Mouse (Mus musculus): Measurements from ENCODE around the gene Dhrs3. TPM values are rescaled to one million over a fixed set of nuclear protein-coding genes. Genes with fewer than 3 reads are reported as not detected.
A peak's percentile ranks its signal among the peaks of the same experiment; 100 is the strongest.

Gene Dhrs3
- total and polyA plus RNA-seq, 2 experiments from 2014 or later: 29.8 to 31.0 TPM

DNA sequence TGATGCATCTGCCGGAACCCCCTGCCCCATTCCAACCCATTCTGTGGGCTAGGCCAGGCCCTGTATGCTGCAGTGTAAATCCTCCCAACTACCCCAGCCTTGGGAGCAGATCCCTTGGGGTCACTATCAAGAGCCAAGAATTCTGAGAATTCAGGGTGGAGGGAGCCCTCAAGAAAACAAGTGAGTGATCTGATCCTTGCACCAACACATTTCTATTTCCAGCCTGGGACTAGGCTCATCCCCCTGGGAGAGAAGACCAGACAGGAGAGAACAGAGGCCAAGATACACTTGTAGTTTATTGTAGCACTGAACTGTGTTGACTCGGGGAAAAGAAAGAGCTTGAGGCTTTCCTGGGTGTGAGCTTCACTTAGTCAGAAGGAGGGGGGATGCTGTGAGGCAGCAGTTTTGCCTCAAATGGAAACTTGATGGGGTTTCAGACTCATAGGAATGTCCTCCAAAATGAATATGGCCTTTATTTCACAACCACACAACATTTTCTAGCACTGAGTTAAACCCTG lies 17.0 kb upstream of the Dhrs3 start:
- Histone ChIP-seq H3K9ac (replicated peaks; ENCODE audit: low read length, poor library complexity, severe bottlenecking) (no peak overlapping the region), H3K4me1 (ENCODE audit: insufficient read depth, low read length) (no peaks in the 10 kb centered on the region), H3K27ac (ENCODE audit: low read depth, low read length) (no peak overlapping the region), H3K4me2 (ENCODE audit: low read depth, low read length, poor library complexity, severe bottlenecking) (no peak overlapping the region), H3K27me3 (ENCODE audit: insufficient read depth, low read length) (no peaks in the 10 kb centered on the region), H3K9me3 (ENCODE audit: low read length) (no peaks in the 10 kb centered on the region), H3K36me3 (ENCODE audit: insufficient read depth, low read length) (no peaks in the 10 kb centered on the region), H3K4me3 (ENCODE audit: low read depth, low read length) (no peak overlapping the region)
- no peak for DNase-seq (ENCODE audit: low spot score)
- TF ChIP-seq CTCF (IDR thresholded peaks at IDR 0.05): no peak
- no peak for ATAC-seq (ENCODE audit: low FRiP score)
- 81% methylated on average over 2 of the region's 2 CpGs for WGBS

DNA sequence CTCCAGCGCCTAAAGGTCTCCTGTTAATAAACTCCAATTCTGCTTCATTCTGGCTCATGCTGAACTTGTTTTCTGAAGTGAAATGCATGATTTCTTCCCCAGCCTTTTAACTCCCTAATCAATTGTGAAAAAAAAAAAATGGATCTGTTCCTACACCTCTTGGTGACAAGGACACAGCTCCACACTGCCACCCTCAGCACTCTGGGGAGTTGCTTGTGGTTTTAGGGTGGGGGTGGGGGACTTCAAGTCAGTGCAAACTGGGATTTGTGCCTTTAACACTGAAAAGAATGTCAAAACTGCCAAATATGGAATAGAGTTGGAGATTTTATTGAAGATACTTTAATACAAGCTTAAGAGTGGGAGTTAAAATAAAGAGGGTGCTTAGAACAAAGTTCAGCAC lies 13.1 kb upstream of the Dhrs3 start:
- Histone ChIP-seq H3K27me3 (ENCODE audit: insufficient read depth, low read length) (no peaks in the 10 kb centered on the region), H3K4me2 (ENCODE audit: low read depth, low read length, poor library complexity, severe bottlenecking) (no peak overlapping the region), H3K9ac (replicated peaks; ENCODE audit: low read length, poor library complexity, severe bottlenecking) (no peak overlapping the region), H3K4me3 (ENCODE audit: low read depth, low read length) (no peak overlapping the region), H3K36me3 (ENCODE audit: insufficient read depth, low read length) (no peaks in the 10 kb centered on the region), H3K9me3 (ENCODE audit: low read length) (no peaks in the 10 kb centered on the region), H3K27ac (ENCODE audit: low read depth, low read length) (no peak overlapping the region), H3K4me1 (ENCODE audit: insufficient read depth, low read length) (no peaks in the 10 kb centered on the region)
- 48% methylated on average over 1 of the region's 1 CpGs for WGBS
- DNase-seq (ENCODE audit: low spot score): no peak
- TF ChIP-seq CTCF (IDR thresholded peaks at IDR 0.05): peak; percentile 38
- ATAC-seq (ENCODE audit: low FRiP score): no peak; the same call in 1 of the 2 replicates

DNA sequence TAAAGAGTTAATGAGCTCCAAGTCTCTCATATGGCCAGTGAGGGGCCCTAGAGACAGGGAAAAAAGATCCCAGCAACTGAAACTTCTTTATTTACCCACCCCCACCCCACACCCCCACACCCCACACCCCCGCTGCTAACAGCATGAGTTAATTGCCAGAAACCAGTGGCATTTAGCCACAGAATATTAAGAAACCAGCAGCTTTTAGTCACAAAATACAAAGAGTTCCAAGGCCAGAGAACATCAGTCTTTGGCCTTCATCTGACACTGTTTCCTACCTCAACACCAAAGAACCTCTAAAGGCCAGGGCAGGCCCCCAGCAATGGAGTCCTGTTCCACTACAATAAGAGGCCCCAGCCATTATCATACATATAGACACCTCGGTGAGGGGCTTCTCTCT lies 11.3 kb upstream of the Dhrs3 start:
- no peak overlapping the region for H3K27ac ChIP-seq (ENCODE audit: low read depth, low read length)
- no peak for TF ChIP-seq CTCF (IDR thresholded peaks at IDR 0.05)
- H3K4me3 ChIP-seq (ENCODE audit: low read depth, low read length): no peak overlapping the region
- no peaks in the 10 kb centered on the region for H3K27me3 ChIP-seq (ENCODE audit: insufficient read depth, low read length)
- no peaks in the 10 kb centered on the region for H3K4me1 ChIP-seq (ENCODE audit: insufficient read depth, low read length)
- no peak for ATAC-seq (ENCODE audit: low FRiP score)
- no peak for DNase-seq (ENCODE audit: low spot score)
- H3K9ac ChIP-seq (replicated peaks; ENCODE audit: low read length, poor library complexity, severe bottlenecking): no peak overlapping the region
- H3K4me2 ChIP-seq (ENCODE audit: low read depth, low read length, poor library complexity, severe bottlenecking): no peak overlapping the region
- H3K36me3 ChIP-seq (ENCODE audit: insufficient read depth, low read length): no peaks in the 10 kb centered on the region
- 79% methylated on average over 2 of the region's 2 CpGs for whole genome bisulfite sequencing
- no peaks in the 10 kb centered on the region for H3K9me3 ChIP-seq (ENCODE audit: low read length)

DNA sequence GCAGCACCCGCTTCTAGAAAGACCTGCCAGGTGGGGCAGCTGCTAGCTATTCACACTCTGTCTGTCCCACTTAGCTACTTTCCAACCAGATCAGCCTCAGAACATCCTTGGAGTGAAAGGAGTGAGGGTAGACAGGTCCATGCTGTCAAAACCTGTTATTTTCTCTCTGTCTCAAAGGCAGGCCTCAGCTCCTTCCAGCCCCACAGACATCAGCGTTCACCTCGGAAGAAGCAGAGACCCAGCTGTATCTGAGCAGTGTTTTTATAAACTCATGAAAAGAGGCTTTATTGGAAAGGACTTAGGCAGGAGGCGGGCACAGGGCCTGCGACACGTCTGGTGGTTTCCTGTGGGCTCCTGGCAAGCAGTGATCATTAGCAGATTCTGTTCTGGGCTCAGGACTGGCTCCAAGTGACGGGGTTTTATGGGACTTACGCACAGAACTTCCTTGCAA lies 9.7 kb upstream of the Dhrs3 start:
- 55% methylated on average over 8 of the region's 8 CpGs for WGBS
- Histone ChIP-seq H3K27ac (ENCODE audit: low read depth, low read length) (no peak overlapping the region), H3K4me3 (ENCODE audit: low read depth, low read length) (no peak overlapping the region), H3K27me3 (ENCODE audit: insufficient read depth, low read length) (no peaks in the 10 kb centered on the region), H3K4me1 (ENCODE audit: insufficient read depth, low read length) (no peaks in the 10 kb centered on the region), H3K9ac (replicated peaks; ENCODE audit: low read length, poor library complexity, severe bottlenecking) (no peak overlapping the region), H3K36me3 (ENCODE audit: insufficient read depth, low read length) (no peaks in the 10 kb centered on the region), H3K4me2 (ENCODE audit: low read depth, low read length, poor library complexity, severe bottlenecking) (no peak overlapping the region), H3K9me3 (ENCODE audit: low read length) (no peaks in the 10 kb centered on the region)
- DNase-seq (ENCODE audit: low spot score) (peak; percentile 75), ATAC-seq (ENCODE audit: low FRiP score) (no peak)
- no peak for TF ChIP-seq CTCF (IDR thresholded peaks at IDR 0.05)

DNA sequence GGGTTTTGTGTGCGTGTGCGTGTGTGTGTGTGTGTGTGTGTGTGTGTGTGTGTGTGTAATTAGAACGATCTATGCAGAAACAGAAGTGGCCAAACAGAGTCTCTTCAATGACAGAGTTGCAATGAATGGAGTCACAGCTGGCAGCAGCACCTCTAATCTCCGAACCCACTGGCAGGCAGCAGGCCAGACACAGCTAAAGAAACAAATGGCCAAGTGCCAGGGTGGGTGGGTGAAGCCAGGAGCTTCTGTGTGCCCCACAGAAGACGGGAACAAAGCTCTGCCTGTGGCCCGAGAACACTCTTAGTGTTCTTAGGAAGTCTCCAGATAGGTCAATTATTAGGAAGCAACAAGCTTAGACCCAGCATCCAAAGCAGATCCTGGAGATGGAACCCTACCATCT lies 6.2 kb upstream of the Dhrs3 start:
- no peak overlapping the region for H3K4me3 ChIP-seq (ENCODE audit: low read depth, low read length)
- peak; percentile 84 for DNase-seq (ENCODE audit: low spot score)
- WGBS: 51% methylated on average over 6 of the region's 6 CpGs
- TF ChIP-seq CTCF (IDR thresholded peaks at IDR 0.05): no peak
- no peak overlapping the region for H3K4me2 ChIP-seq (ENCODE audit: low read depth, low read length, poor library complexity, severe bottlenecking)
- H3K4me1 ChIP-seq (ENCODE audit: insufficient read depth, low read length): no peaks in the 10 kb centered on the region
- peaks cover 4% of the 10 kb centered on the region; the same call in 1 of the 2 replicates for H3K27me3 ChIP-seq (ENCODE audit: insufficient read depth, low read length)
- no peaks in the 10 kb centered on the region for H3K36me3 ChIP-seq (ENCODE audit: insufficient read depth, low read length)
- no peaks in the 10 kb centered on the region for H3K9me3 ChIP-seq (ENCODE audit: low read length)
- no peak overlapping the region for H3K9ac ChIP-seq (replicated peaks; ENCODE audit: low read length, poor library complexity, severe bottlenecking)
- no peak overlapping the region for H3K27ac ChIP-seq (ENCODE audit: low read depth, low read length)
- peak; percentile 54; the same call in 1 of the 2 replicates for ATAC-seq (ENCODE audit: low FRiP score)

DNA sequence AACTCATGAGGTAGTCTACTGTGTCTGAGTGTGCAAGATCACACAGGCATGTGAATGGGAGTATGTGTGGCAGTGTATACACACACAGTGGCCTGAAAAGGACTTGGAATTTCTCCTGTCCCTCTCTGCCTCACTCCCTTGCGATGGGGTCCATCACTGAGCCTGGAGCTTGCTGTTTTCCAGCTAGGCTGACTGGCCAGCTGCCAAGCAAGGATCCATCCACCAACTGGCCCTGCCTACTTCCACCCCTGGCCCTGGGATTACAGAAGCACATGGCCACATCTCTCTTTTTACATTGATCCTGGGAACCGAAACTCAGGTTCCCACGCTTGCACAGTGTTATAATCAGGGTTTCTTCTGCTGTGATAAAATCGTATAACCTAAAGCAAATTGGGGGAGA lies 3.9 kb upstream of the Dhrs3 start:
- Histone ChIP-seq H3K27ac (ENCODE audit: low read depth, low read length) (no peak overlapping the region), H3K36me3 (ENCODE audit: insufficient read depth, low read length) (no peaks in the 10 kb centered on the region), H3K4me1 (ENCODE audit: insufficient read depth, low read length) (no peaks in the 10 kb centered on the region), H3K4me3 (ENCODE audit: low read depth, low read length) (no peak overlapping the region), H3K27me3 (ENCODE audit: insufficient read depth, low read length) (peaks cover 13% of the 10 kb centered on the region), H3K9me3 (ENCODE audit: low read length) (no peaks in the 10 kb centered on the region), H3K9ac (replicated peaks; ENCODE audit: low read length, poor library complexity, severe bottlenecking) (no peak overlapping the region), H3K4me2 (ENCODE audit: low read depth, low read length, poor library complexity, severe bottlenecking) (no peak overlapping the region)
- DNase-seq (ENCODE audit: low spot score) (no peak), ATAC-seq (ENCODE audit: low FRiP score) (no peak)
- no peak for TF ChIP-seq CTCF (IDR thresholded peaks at IDR 0.05)
- 77% methylated on average over 4 of the region's 4 CpGs for WGBS
